Mouse (Mus musculus): ENCODE results near the gene Arhgap9.

Arhgap9 gene

DNA sequence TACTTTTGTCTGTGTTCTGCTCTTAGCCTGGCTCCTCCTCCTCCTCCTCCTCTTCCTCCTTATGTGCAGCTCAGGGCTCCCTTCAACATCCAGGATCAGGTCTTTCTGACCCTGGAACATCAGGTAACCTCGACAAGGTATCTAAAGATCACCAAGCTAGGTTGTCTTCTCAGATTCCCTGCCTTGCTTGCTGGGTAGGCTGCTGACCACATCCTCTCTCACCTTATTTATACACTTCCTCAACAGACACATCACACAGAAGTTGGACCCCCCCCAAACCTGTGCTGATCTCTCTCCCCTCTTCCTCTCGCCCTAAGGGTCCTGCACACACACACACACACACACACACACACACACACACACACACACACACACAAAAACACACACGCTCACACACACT lies at the start of gene Arhgap9:
Arhgap9 (plus strand) TSS at position 344 of the 400 bp plus-strand sequence.
- DNase-seq (ENCODE audit: low read depth), result no peak

DNA sequence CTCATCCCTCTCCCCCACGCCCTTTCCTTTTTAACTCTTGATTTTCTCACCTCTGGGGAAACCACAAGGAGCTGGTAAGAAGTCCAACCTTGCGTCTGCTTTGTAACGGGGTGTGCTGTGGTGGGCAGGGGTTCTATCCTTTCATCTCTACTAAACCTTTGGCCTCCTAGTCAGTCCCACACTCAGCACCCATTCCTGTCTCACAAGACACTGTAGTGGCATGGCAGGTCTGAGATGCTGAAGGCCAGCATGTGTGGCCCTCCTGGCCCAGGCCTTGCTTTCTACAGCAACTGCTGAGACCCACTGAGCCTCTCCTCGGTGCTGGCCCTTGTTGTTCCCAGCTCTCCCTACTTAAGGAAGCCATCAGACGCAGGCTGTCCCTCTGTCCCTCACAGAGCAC lies 49.4 kb upstream of the Arhgap9 start:
- DNase-seq (ENCODE audit: low read depth), result no peak

DNA sequence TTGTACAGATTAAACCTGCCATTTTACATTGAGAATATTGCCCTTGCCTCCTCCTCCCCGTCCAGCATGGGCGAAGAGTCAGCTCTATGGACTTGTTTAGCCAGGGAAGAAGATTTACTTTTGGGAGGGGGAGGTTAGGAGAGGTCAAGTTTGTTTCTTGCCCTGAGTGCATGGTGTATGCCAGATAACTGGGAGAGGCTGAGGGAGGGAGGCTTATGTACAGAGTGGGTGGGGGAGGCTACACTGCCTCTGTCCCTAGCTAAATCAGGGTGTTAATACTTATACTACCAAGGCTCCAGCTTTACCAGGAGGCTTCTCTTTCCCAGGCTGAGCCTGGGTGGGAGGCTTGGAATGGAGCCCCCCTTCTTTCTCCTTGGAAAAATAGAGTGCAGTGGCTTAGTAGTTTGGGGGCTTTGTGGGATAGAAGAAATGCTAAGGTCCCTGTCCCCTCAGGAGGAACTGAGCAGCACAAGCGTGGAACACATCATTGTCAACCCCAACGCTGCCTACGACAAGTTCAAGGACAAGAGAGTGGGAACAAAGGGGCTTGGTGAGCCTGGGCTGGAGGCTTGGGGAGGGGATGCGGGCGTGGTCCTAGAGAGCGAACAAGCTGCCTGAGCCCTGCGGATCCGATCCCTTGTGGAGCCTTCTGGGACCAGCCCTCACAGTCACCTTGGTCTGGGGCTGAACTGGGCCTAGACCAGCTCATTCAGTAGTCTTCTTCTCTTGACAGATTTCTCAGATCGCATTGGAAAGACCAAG lies 47.3 kb upstream of the Arhgap9 start:
- DNase-seq (ENCODE audit: low read depth), result no peak

DNA sequence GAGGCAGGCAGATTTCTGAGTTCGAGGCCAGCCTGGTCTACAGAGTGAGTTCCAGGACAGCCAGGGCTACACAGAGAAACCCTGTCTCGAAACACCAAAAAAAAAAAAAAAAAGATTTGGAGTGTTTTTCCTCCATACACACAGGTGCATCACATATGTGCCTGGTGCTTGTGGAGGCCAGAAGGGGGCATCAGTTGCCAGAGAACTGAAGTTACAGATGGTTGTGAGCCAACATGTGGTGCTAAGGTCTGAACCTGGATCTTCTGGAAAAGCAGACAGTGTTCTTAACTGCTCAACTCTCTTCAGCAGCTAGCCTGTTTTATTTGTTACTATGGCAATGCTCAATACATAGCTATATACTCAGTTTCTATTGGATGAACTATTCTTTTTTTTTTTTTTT lies 42.0 kb upstream of the Arhgap9 start:
- DNase-seq (ENCODE audit: low read depth), result no peak

DNA sequence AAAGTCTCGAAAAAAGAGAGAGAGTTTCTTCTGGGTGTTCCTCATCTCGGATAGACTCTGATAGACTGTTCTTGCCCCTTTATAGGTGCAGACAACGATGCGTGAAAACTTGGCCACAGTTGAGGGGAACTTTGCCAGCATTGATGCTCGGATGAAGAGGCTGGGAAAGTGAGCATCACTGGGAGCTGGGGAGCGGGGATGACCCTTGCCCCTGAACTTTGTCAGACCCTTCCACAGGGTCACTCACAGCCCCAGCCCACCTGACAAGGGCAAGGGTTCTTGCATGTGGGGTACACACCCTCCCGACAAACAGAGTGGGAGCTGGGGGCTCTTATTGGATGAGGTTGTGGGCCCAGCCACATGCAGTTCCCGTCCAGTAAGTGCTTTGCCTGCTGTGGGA lies 40.4 kb upstream of the Arhgap9 start:
- DNase-seq (ENCODE audit: low read depth), result no peak

DNA sequence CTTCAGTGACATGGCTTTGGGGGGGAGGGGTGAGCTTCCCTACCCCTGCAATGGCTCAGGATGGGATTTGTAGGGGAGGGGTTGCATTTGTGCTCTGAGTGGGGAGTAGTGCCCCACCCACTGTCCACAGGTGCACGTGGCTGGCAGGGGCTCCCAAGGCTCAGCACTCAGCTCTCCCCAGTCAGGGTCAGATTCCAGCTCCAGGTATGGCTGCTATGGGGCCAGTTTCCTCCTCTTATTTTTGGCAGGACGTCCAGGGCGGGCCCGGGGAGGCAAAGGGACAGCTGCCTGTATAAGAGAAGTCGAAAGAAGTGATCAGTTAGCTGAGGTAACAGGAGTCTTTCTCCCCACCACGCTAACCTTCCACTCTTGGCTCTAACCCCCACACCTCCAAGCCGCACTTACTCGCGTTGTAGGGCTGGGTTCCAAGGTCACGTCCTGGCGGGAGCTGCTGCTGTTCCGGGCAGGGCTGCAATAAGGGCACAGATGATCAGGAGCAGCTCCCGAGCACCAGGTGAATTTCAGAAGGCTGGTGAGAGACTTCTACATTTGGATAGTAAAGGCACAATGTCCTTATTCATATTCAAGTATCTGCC lies 39.0 kb upstream of the Arhgap9 start:
- DNase-seq (ENCODE audit: low read depth), result no peak

DNA sequence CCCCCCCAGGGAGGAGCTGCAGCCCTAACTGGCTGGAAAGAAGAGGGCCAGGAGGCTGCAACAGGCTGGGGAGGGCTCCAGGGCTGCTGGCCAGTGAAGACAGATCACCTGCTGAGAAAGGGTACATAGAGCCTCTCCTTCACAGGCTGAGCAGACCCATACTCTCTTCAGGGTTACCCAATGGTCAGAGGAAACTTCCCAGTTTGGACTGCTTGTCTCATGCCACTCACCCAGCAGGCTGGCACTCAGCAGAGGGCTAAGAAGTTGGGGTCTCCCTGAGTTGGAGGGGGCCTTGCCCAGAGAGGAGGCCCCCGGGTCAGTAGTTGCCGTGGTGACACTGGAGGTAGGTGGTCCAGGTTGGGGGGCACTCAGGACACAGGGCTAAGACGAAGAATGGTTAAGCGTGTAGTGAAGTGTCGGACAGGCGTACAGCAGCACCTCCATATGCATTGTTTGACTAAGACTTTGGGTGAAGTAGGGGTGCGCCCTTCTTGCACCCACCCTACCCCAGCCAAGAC lies 37.6 kb upstream of the Arhgap9 start:
- DNase-seq (ENCODE audit: low read depth), result no peak

DNA sequence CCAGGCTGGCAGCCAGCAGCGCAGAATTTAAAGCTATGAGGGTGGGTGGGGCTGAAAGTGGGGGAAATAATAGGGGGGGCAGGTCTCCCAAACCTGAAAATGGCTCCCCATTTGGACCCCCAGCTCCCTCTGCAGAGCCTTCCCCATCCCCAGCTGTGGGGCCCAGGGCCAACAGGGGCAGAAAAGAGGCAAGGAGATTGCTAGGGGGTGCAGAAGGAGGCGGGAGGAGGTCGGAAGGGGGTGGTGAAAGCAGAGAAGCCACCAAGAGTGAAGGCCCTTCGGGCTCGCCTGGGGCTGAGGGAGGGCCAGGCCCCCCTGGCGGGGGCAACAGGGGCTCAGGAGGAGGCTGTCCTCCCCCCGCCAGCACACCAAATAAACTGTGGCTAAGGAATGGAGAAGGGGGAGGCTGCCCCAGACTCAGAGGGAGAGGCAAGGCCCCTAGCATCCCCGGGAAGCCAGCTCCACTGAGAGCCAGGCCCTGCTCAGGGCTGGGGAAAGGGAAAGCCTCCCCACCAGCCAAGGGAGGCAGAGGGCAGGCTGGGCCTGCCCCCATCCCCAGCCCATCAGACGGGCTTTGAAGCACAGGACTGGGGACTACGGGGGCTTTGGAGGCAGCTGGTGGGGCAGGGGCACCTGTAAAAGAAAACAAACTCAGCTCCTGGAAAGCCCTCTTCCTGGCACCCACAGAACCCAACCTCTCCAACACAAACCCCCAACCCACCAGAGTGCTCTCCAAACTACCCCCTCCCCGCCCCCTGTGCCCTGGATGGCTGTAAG lies 36.9 kb upstream of the Arhgap9 start:
- no peak for DNase-seq (ENCODE audit: low read depth)

DNA sequence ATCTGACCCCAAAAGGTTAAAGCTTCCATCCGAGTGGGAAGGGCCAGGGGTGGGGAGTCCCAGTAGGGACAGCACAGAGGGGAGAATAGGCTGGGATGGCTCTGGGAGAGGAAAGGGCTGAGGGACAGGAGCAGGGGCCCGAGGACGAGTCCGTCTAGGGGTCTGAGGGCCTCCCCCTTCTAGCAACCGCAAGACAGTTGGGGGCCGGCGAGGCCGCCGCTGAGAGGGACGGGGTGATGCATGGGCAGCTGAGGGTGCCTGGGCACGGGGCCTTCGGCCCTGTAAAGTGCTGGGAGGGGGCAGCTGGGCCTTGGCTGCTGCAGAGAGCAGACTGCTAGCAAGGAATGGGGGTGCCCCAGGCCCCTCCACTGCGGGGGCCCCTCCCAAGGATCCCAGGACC lies 36.1 kb upstream of the Arhgap9 start:
- DNase-seq (ENCODE audit: low read depth), result no peak

DNA sequence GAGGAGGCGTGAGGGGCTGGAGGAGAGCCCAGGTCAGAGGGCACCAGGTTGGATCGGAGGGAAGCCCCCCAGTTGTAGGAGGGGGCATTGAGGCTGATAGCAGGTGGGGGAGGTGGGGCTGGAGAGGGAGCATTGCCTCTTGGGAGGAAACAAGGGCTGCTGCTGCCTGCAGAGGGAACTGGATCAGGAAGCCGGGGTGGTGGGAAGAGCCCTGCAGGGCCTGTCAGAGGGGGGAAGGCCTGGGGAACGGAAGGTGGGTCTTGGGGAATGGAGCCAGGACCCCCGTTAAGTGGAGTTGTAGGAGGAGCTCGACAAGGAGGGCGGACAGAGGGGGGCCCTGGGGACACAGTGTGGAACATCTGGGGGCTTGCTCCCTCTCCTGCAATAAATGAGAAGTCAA lies 35.6 kb upstream of the Arhgap9 start:
- no peak for DNase-seq (ENCODE audit: low read depth)

DNA sequence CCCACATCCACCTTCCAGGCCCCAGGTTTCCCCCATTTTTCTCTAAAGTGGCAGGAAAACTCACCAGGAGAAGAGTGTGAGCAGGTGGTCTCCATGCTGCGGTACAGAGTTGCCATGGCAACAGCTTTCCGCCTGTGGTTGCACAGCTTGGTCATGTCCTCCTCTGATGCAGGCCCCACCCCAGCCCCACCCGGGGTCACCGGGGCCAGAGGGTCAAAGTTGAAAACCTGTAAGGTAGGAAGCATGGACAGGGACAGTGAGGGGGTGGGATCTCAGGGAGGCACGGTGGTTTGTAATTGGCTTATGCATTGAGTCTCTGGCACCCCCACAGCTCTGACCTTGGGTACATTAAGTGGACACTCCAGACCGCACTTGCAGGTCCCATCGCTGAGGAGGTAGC lies 35.0 kb upstream of the Arhgap9 start:
- no peak for DNase-seq (ENCODE audit: low read depth)

DNA sequence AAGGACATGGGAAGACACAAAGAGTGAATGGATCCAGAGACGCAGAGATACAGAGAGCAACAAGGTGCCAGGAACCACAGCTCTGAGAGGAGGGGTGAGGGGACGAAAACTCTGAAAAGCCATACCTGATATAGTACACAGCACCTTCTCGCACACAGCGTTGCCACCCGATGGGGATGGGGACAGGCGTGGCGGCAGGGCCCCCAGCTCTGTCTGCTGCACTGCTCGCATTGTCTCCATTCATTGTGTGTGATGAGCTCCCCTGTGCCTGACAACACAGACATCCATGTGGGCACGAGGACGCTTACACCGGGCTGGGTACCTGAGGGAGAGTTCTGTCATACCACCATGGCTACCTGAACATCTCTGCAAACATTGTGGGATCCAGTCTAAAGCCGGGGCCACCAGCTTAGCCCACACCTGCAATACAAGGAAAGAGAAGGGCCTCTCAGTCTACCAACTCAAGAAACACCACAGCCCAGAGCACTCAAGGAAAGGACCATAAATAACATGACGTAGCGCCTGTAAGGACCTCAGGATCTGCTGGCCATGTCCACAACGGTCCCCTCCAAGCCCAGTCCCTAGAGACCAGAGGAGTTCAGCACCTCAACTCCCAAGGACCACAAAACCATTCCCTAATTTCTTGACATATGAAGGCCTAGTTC lies 34.4 kb upstream of the Arhgap9 start:
- DNase-seq (ENCODE audit: low read depth), result no peak

DNA sequence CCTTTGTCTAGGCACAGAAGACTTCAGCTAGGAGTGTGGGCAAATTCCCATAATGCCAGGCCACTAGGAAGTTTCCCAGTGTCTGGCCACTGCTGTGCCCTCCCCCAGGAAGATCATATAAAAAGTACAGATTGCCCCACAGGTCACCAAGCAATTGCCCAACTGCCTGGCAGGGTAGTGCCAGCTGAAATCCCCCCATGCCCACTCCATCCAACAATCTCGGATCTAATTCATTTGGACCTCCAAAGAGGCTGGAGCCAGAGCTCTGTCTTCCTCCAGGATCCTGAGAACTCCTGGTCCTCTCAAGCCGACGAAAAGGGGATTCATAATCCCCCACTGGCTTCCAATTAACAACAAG lies 33.8 kb upstream of the Arhgap9 start:
- DNase-seq (ENCODE audit: low read depth), result no peak

DNA sequence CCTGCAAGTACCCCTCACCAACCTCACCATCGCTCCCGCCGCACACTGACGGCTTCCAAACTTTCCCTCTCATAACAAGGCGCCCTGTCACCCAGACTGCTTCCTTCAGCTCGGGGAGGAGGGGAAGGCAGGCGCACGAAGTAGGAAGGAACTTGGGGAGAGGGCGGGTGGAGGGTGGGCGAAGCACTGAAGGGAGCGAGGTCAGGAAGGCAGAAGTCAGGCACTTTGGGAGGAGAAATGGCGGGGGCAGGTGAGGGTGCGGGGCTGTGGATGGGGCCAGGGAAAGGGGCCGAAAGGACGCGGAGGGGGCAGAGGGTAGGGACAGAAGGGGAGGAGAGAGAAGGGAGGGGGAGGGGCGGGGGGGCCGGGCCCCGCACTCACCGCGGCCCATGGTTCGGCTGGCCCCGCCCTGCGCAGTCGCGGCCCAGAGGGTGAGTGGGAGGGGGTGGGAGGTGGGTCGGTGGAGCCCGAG lies 33.4 kb upstream of the Arhgap9 start:
- DNase-seq (ENCODE audit: low read depth), result peak; percentile 73

DNA sequence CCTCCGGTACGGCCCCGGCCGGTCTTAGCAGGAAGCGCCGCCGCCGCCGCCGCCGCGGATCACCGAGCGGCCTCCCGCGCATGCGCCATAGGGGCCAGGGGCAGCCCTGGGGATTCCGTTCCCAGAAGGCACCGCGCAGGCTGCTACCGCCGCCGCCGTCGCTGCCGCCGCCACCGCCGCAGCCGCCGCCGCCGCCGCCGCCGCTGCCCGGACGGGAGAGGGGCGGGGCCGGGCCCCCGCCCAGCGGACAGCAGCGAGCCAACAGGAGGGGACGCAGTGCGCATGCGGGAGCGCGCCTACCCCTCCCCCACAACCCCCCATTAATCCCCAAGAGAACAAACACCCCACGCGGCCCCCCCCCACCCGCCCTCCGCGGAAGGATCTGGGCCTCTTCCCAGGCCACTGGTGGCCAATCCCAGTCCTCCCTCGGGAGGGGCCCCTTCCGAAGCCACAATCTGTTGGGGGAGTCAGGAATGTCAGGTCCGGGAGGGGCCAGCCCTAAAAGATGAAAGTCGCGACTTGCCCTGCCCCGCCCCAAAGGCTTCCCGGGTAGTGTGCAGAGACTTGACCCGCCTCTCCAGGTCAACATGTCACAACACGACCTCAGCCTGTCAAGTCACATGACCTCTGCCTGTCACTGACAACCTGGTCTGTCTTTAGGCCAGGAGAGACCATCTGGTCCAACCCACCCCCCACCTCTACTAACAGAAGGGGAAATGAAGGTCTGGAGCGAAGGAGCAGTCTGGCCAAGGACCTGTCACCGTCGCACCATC lies 32.8 kb upstream of the Arhgap9 start, which contains the start of gene Mbd6:
Mbd6 (minus strand) TSS at position 219 of the 773 bp plus-strand sequence.
- DNase-seq (ENCODE audit: low read depth), result peak; percentile 93

DNA sequence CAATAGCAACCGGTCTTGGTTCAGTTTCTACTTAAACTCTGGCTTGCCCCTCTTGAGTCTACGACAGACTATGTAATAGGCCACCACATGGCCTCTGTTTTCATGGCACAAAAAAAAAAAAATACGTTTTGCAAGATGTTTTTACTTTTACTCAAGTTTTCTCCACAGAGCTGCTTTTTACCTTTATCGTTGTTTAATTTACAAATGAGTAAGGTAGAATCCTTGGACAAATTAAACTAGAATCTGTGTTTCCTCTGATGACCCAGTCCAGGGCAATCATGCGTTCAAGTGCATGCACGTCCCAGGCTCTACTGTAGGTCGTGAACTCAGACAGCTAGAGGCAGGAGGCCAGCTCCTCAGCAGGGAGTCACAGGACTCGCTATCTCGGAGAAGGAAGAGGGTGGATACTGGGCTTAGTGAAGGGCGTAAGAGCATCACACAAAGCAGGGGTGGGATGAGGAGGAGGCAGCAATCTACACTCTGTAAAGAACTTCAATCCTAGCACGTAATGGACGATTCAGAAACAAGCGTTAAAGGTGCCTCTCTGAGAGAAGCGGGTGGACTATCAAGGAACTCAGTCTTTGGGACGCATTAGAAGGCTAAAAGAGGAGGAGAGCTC lies 32.1 kb upstream of the Arhgap9 start:
- peak; percentile 81 for DNase-seq (ENCODE audit: low read depth)

DNA sequence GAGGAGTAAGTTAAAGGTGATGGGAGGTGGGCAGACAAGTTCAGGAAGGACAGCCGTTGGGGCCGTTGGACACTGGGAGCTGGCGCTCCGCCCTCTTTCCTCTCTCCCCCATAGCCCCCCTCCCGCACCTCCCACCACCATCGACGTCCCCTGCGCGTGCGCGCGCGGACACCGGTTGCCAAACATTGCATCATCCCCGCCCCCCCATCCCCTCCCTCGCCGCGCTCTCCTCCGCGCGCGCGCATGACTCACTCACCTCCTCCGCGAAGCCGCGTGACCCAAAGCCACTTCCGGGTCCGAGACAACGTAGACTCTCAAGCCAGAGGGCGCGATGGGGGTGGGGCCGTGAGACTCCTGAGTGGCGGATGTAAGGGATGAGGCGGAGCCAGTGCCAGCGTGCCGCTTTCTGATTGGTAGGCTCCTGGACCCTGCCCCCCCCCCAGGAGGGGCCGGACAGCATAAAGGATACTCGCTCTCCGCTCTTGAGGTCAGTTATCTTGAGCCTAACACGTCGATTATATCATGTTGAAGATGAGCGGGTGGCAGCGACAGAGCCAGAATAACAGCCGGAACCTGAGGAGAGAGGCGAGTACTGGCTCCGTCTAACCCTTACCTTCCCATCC lies 31.3 kb upstream of the Arhgap9 start:
- peak; percentile 100 for DNase-seq (ENCODE audit: low read depth)

DNA sequence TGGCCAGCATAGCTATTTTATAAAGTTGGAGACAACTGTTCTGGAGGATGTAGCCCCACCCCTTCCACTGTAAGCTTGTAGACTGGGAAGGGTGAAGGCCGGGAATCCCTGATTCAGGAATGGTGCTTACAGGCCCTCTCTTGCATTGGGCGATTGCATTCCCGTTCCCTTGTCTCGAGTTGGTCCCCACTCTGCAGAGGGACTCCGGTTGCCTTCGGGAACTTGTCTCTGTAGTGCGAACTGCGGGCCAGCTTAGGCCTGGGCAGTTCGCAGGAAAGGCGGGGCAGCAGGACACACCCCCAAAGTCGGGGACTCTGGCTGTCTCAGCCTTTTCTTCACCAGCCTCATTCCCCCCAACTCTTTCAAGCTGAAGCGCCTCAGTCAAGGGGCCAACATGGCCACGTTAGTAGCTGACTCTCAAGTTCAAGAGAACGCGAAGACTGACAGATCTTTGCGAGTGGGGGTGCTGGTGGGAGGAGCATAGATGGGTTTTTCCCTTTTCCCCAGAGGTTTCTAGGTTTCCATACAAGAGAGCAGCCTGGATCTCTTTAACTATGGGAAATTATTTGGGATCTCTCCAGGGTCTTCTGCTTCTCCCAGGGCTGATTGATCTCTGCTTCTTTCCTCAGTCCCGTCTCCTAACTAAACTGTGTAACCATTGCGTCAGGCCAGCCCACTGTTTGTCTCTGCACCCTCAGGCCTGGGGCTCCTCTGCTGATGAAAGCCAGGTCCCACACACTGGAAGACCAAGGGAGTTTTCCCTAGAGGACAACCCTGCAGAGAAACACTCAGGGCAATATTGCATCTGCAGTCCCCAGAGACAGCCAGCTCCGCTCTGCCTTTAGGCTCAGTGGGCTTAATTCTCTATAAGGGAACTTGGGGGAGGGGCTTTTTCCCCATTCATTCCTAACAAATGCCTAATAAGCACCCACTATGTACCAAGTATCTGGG lies 30.6 kb upstream of the Arhgap9 start:
- peak; percentile 79 for DNase-seq (ENCODE audit: low read depth)

DNA sequence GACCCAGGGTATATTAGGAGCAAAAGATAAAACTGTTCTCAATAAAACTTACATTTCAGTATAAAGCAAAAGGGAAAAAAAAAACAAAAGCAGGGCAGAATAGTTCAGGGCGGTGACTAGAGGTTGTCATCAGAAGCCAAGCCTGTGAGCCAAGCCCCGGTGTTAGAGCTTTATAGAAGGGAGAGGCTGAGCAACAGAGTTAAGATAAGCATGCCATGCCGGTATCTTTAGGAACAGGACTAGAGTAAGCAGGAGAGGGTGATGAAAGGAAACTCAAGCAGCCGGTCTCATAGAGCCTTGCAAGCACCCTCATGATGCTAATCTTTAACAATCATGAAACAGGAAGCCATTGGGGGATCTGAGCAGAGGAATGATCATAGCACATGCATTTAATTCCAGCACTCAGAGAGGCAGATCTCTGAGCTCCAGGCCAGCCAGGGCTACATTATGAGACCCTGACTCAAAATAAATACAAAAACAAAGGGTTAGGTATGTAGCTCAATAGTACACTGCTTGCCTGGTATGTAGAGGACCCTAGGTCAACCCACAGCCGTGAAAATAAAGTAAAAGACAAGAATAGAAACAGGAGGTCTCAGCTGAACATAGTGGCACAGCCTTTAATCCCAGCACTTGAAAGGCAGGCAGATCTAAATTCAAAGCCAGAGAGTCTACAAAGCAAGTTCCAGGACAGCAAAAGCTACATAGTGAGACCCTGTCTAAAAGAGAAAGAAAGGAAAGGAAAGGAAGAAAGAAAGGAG lies 29.7 kb upstream of the Arhgap9 start:
- no peak for DNase-seq (ENCODE audit: low read depth)

Measured in NIH3T3 (cell line).